Mouse (Mus musculus): ENCODE measurements around the gene Crygs. TPM values are rescaled to one million over a fixed set of nuclear protein-coding genes. Genes with fewer than 3 reads are reported as not detected.
A peak's percentile ranks its signal among the peaks of the same experiment; 100 is the strongest.

The Crygs gene
- polyA plus RNA-seq (2015; fragmentation: Nextera tagmentation; extraction: Ambion mirVana), result 0.17 and 0.27 TPM in 2 replicates

GRCm38 (mm10) chr16:22811477-22811876 lies at the start of gene Crygs:
TSS of gene Crygs (minus strand) at chr16:22811577.
- Histone ChIP-seq H3K27ac (no peak within 1 kb of the TSS), H3K4me1 (replicated peaks) (no peaks in the 10 kb centered on the region), H3K27me3 (0 out of 2 replicates have a peak, but pooled peaks cover 5% of the 10 kb centered on the region), H3K9me3 (replicated peaks) (no peaks in the 10 kb centered on the region), H3K4me2 (no peak within 1 kb of the TSS), H3K4me3 (replicated peaks) (no peak within 1 kb of the TSS), H3K36me3 (peaks cover 27% of the 10 kb centered on the region), H3K9ac (no peak within 1 kb of the TSS)
- 58% methylated on average over 2 of the region's 2 CpGs for WGBS (ENCODE audit: insufficient replicate concordance)
- ATAC-seq (ENCODE audit: low read depth) (no peak), DNase-seq (no peak)

- ATAC-seq (ENCODE audit: low read depth) (peak; percentile 96), DNase-seq (peak; percentile 98)
- Histone ChIP-seq H3K4me2 (peak within 1 kb of the TSS; percentile 87), H3K27me3 (no peaks in the 10 kb centered on the region), H3K27ac (peak within 1 kb of the TSS; percentile 96), H3K36me3 (peaks cover 40% of the 10 kb centered on the region), H3K4me3 (replicated peaks) (peak within 1 kb of the TSS; percentile 100), H3K9ac (peak within 1 kb of the TSS; percentile 96), H3K9me3 (replicated peaks) (no peaks in the 10 kb centered on the region), H3K4me1 (replicated peaks) (peaks cover 53% of the 10 kb centered on the region)
- WGBS (ENCODE audit: insufficient replicate concordance), result 0% methylated on average over 62 of the region's 62 CpGs
These were observed 46.2 kb upstream of the Crygs start, which contains the start of the genes Tbccd1 and Dnajb11 for GRCm38 (mm10) chr16:22857431-22858113. TSS of gene Tbccd1 (minus strand) at chr16:22857669. TSS of gene Dnajb11 (plus strand) at chr16:22857845.

GRCm38 (mm10) chr16:22856773-22857172 lies 45.4 kb upstream of the Crygs start:
- Histone ChIP-seq H3K4me1 (replicated peaks) (peaks cover 61% of the 10 kb centered on the region), H3K9me3 (replicated peaks) (no peaks in the 10 kb centered on the region), H3K9ac (peak overlapping the region; percentile 71), H3K4me2 (peak overlapping the region; percentile 77), H3K27me3 (no peaks in the 10 kb centered on the region), H3K36me3 (peaks cover 32% of the 10 kb centered on the region), H3K4me3 (replicated peaks) (peak overlapping the region; percentile 67), H3K27ac (peak overlapping the region; percentile 96)
- ATAC-seq (ENCODE audit: low read depth) (peak; percentile 46), DNase-seq (peak; percentile 60)
- WGBS (ENCODE audit: insufficient replicate concordance), result 3% methylated on average over 9 of the region's 9 CpGs

- ATAC-seq (ENCODE audit: low read depth) (no peak), DNase-seq (peak; percentile 21)
- peak overlapping the region; percentile 77 for H3K4me2 ChIP-seq
- H3K36me3 ChIP-seq, result peaks cover 46% of the 10 kb centered on the region
- WGBS (ENCODE audit: insufficient replicate concordance), result 52% methylated on average over 4 of the region's 4 CpGs
- H3K27me3 ChIP-seq, result no peaks in the 10 kb centered on the region
- peak overlapping the region; percentile 78 for H3K27ac ChIP-seq
- peaks cover 57% of the 10 kb centered on the region for H3K4me1 ChIP-seq (replicated peaks)
- H3K9ac ChIP-seq, result peak overlapping the region; percentile 23
- peak overlapping the region; percentile 62 for H3K4me3 ChIP-seq (replicated peaks)
- no peaks in the 10 kb centered on the region for H3K9me3 ChIP-seq (replicated peaks)
These were observed 41.3 kb upstream of the Crygs start for GRCm38 (mm10) chr16:22852709-22853108.

GRCm38 (mm10) chr16:22848331-22848730 lies 37.0 kb upstream of the Crygs start:
- no peaks in the 10 kb centered on the region for H3K27me3 ChIP-seq
- H3K4me2 ChIP-seq, result no peak overlapping the region
- no peak for DNase-seq
- H3K27ac ChIP-seq, result no peak overlapping the region
- H3K9me3 ChIP-seq (replicated peaks), result no peaks in the 10 kb centered on the region
- H3K4me1 ChIP-seq (replicated peaks), result peaks cover 56% of the 10 kb centered on the region
- 74% methylated on average over 1 of the region's 1 CpGs for WGBS (ENCODE audit: insufficient replicate concordance)
- H3K9ac ChIP-seq, result no peak overlapping the region
- H3K4me3 ChIP-seq (replicated peaks), result no peak overlapping the region
- H3K36me3 ChIP-seq, result peaks cover 43% of the 10 kb centered on the region
- no peak for ATAC-seq (ENCODE audit: low read depth)

- H3K9ac ChIP-seq, result no peak overlapping the region
- 88% methylated on average over 1 of the region's 1 CpGs for WGBS (ENCODE audit: insufficient replicate concordance)
- peaks cover 41% of the 10 kb centered on the region for H3K36me3 ChIP-seq
- no peak overlapping the region for H3K4me2 ChIP-seq
- H3K4me1 ChIP-seq (replicated peaks), result peaks cover 54% of the 10 kb centered on the region
- H3K4me3 ChIP-seq (replicated peaks), result no peak overlapping the region
- no peaks in the 10 kb centered on the region for H3K9me3 ChIP-seq (replicated peaks)
- no peak for ATAC-seq (ENCODE audit: low read depth)
- H3K27me3 ChIP-seq, result no peaks in the 10 kb centered on the region
- no peak for DNase-seq
- H3K27ac ChIP-seq, result no peak overlapping the region
These were observed 36.3 kb upstream of the Crygs start for GRCm38 (mm10) chr16:22847686-22848085.

- DNase-seq (no peak), ATAC-seq (ENCODE audit: low read depth) (no peak)
- peak overlapping the region; percentile 3; the same call in 1 of the 2 replicates for H3K27ac ChIP-seq
- H3K27me3 ChIP-seq, result no peaks in the 10 kb centered on the region
- H3K4me1 ChIP-seq (replicated peaks), result peaks cover 38% of the 10 kb centered on the region
- no peak overlapping the region for H3K4me3 ChIP-seq (replicated peaks)
- WGBS (ENCODE audit: insufficient replicate concordance), result 78% methylated on average over 4 of the region's 4 CpGs
- 0 out of 2 replicates have a peak overlapping the region, but pooled peaks have one; percentile 72 for H3K9ac ChIP-seq
- H3K4me2 ChIP-seq, result peak overlapping the region; percentile 72
- peaks cover 49% of the 10 kb centered on the region for H3K36me3 ChIP-seq
- no peaks in the 10 kb centered on the region for H3K9me3 ChIP-seq (replicated peaks)
These were observed 34.1 kb upstream of the Crygs start for GRCm38 (mm10) chr16:22845481-22845880.

- H3K4me2 ChIP-seq, result peak overlapping the region; percentile 72
- H3K36me3 ChIP-seq, result peaks cover 49% of the 10 kb centered on the region
- no peak for DNase-seq
- H3K27ac ChIP-seq, result peak overlapping the region; percentile 3; the same call in 1 of the 2 replicates
- peaks cover 36% of the 10 kb centered on the region for H3K4me1 ChIP-seq (replicated peaks)
- WGBS (ENCODE audit: insufficient replicate concordance), result 69% methylated on average over 5 of the region's 5 CpGs
- H3K27me3 ChIP-seq, result no peaks in the 10 kb centered on the region
- no peak for ATAC-seq (ENCODE audit: low read depth)
- H3K9me3 ChIP-seq (replicated peaks), result no peaks in the 10 kb centered on the region
- peak overlapping the region; percentile 72 for H3K9ac ChIP-seq
- peak overlapping the region; percentile 57 for H3K4me3 ChIP-seq (replicated peaks)
These were observed 33.5 kb upstream of the Crygs start for GRCm38 (mm10) chr16:22844834-22845233.

GRCm38 (mm10) chr16:22844061-22844801 lies 32.9 kb upstream of the Crygs start:
- Histone ChIP-seq H3K4me2 (peak overlapping the region; percentile 72), H3K9me3 (replicated peaks) (no peaks in the 10 kb centered on the region), H3K4me1 (replicated peaks) (peaks cover 36% of the 10 kb centered on the region), H3K9ac (peak overlapping the region; percentile 72), H3K27me3 (no peaks in the 10 kb centered on the region), H3K36me3 (peaks cover 50% of the 10 kb centered on the region), H3K27ac (peak overlapping the region; percentile 26), H3K4me3 (replicated peaks) (peak overlapping the region; percentile 57)
- DNase-seq, result peak; percentile 66
- 14% methylated on average over 26 of the region's 26 CpGs for WGBS (ENCODE audit: insufficient replicate concordance)
- ATAC-seq (ENCODE audit: low read depth), result peak; percentile 88

- WGBS (ENCODE audit: insufficient replicate concordance), result 81% methylated on average over 5 of the region's 5 CpGs
- ATAC-seq (ENCODE audit: low read depth) (no peak), DNase-seq (no peak)
- Histone ChIP-seq H3K36me3 (peaks cover 54% of the 10 kb centered on the region), H3K4me3 (replicated peaks) (no peak overlapping the region), H3K9ac (peak overlapping the region; percentile 20; the same call in 1 of the 2 replicates), H3K4me2 (no peak overlapping the region), H3K27ac (no peak overlapping the region), H3K9me3 (replicated peaks) (no peaks in the 10 kb centered on the region), H3K4me1 (replicated peaks) (peaks cover 36% of the 10 kb centered on the region), H3K27me3 (no peaks in the 10 kb centered on the region)
These were observed 31.5 kb upstream of the Crygs start for GRCm38 (mm10) chr16:22842871-22843270.

GRCm38 (mm10) chr16:22839146-22839857 lies 27.9 kb upstream of the Crygs start:
- Histone ChIP-seq H3K4me1 (replicated peaks) (peaks cover 17% of the 10 kb centered on the region), H3K27me3 (no peaks in the 10 kb centered on the region), H3K4me2 (no peak overlapping the region), H3K27ac (no peak overlapping the region), H3K36me3 (peaks cover 73% of the 10 kb centered on the region), H3K4me3 (replicated peaks) (no peak overlapping the region), H3K9ac (no peak overlapping the region), H3K9me3 (replicated peaks) (no peaks in the 10 kb centered on the region)
- no peak for DNase-seq
- WGBS (ENCODE audit: insufficient replicate concordance), result 83% methylated on average over 3 of the region's 3 CpGs
- ATAC-seq (ENCODE audit: low read depth), result no peak

Measured in liver, embryonic 13.5 days (tissue).